Mouse (Mus musculus): Measurements from ENCODE around the gene Bmp6.

DNA sequence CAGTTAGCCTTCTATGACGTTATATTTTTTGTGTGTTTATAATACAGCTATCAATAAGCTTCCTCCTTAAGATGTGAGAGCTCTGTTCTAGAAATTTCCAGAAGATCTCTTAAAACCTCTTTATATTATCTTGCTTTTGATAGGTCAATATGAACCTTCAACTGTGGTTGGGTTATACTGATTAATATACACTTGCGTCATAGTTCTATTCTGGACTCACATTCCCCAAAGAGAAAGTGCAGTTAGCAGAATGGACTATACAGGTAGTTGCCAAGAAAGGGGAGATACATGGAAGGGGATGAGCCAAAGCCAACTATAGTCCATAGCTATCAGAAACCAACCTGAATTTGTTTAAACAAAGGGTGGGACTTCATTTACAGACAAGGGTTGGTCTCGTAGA lies 33.8 kb upstream of the Bmp6 start:
- TF ChIP-seq GATA1 (IDR thresholded peaks at IDR 0.05; ENCODE audit: borderline replicate concordance, low read length) (no peak), CTCF (IDR thresholded peaks at IDR 0.05; ENCODE audit: low read depth, low read length) (no peak), POLR2AphosphoS5 (IDR thresholded peaks at IDR 0.05; ENCODE audit: insufficient replicate concordance, low read depth, low read length) (no peak), GATA2 (IDR thresholded peaks at IDR 0.05; ENCODE audit: borderline replicate concordance, low read depth, low read length) (no peak), TAL1 (conservative IDR thresholded peaks at IDR 0.05; ENCODE audit: low read depth, low read length) (no peak)

Data from G1E (cell line).